Mouse (Mus musculus): Measurements from ENCODE around the gene Slc24a4.

GRCm38 (mm10) chr12:102251070-102251469 is 122.5 kb downstream of the Slc24a4 start:
- TF ChIP-seq POLR2A (IDR thresholded peaks at IDR 0.05; ENCODE audit: extremely low read depth, insufficient read depth, low read length) (no peak), CTCF (IDR thresholded peaks at IDR 0.05; ENCODE audit: low read depth, low read length) (no peak)
